Comparison of ENCODE assay signal across 19 mouse cellular contexts in genomic region chr1:183640568-183640967, GRCm38 (mm10).
DNase-seq lines count a peak whose midpoint lies in the region; ATAC-seq lines count a peak whose summit lies in the region.
"Had no signal": no experiment of that assay in that cellular context is flagged by ENCODE, and none has a peak within 500 bp of the region (broad histone marks: within the 10 kb centered on the region; RNA-seq: fewer than 3 reads in every experiment).

No protein-coding gene starts in this region.

- H3K9ac ChIP-seq in hindbrain, embryonic 15.5 days: no peak overlapping the region
- no peak overlapping the region for H3K9ac ChIP-seq in hindbrain, embryonic 11.5 days (ENCODE audit: low read depth, low read length)
- H3K9ac ChIP-seq in neural tube, embryonic 13.5 days: no peak overlapping the region
- H3K9ac ChIP-seq: kidney, embryonic 15.5 days had no signal

- no peaks in the 10 kb centered on the region for H3K27me3 ChIP-seq in hindbrain, embryonic 15.5 days
- H3K27me3 ChIP-seq in hindbrain, embryonic 11.5 days (ENCODE audit: control insufficient read depth, insufficient read depth, low read length): 0 out of 2 replicates have a peak, but pooled peaks cover 2% of the 10 kb centered on the region
- no peaks in the 10 kb centered on the region for H3K27me3 ChIP-seq in neural tube, embryonic 13.5 days
- H3K27me3 ChIP-seq: kidney, embryonic 15.5 days had no signal

- H3K9me3 ChIP-seq in hindbrain, embryonic 15.5 days: no peaks in the 10 kb centered on the region
- H3K9me3 ChIP-seq in hindbrain, embryonic 11.5 days (ENCODE audit: control insufficient read depth, low read length): no peaks in the 10 kb centered on the region
- H3K9me3 ChIP-seq in neural tube, embryonic 13.5 days: no peaks in the 10 kb centered on the region
- H3K9me3 ChIP-seq: heart, embryonic 10.5 days; kidney, embryonic 15.5 days had no signal

- no peak overlapping the region for H3K4me3 ChIP-seq in hindbrain, embryonic 15.5 days
- H3K4me3 ChIP-seq in hindbrain, embryonic 11.5 days (ENCODE audit: low read depth, low read length): no peak overlapping the region
- H3K4me3 ChIP-seq in neural tube, embryonic 13.5 days: no peak overlapping the region
- H3K4me3 ChIP-seq: heart, embryonic 10.5 days; kidney, embryonic 15.5 days; layer of hippocampus, adult 2 months had no signal

- no peaks in the 10 kb centered on the region for H3K4me1 ChIP-seq in hindbrain, embryonic 15.5 days (replicated peaks)
- H3K4me1 ChIP-seq in hindbrain, embryonic 11.5 days (replicated peaks; ENCODE audit: control insufficient read depth, insufficient read depth, low read length): no peaks in the 10 kb centered on the region
- peaks cover 7% of the 10 kb centered on the region; the same call in 1 of the 2 replicates for H3K4me1 ChIP-seq in neural tube, embryonic 13.5 days (replicated peaks)
- H3K4me1 ChIP-seq: heart, embryonic 10.5 days had no signal

- 34% methylated on average over 8 of the region's 8 CpGs for WGBS in hindbrain, embryonic 15.5 days
- 75% methylated on average over 8 of the region's 8 CpGs for WGBS in hindbrain, embryonic 11.5 days
- WGBS in neural tube, embryonic 13.5 days: 63% methylated on average over 8 of the region's 8 CpGs

- DNase-seq in adrenal gland, adult 2 months: peak; percentile 39
- no peak for DNase-seq in adrenal gland, postnatal 10 days
- DNase-seq in hindbrain, embryonic 11.5 days (ENCODE audit: low spot score): no peak
- DNase-seq in neural tube, embryonic 10.5 days (ENCODE audit: extremely low spot score, low spot score): no peak
- DNase-seq in lung, postnatal 4 days: peak; percentile 42 to 74
- DNase-seq in layer of hippocampus, adult 11-12 months (ENCODE audit: low spot score): no peak
- DNase-seq: cerebellum, adult 18-20 months; gastrocnemius, postnatal 10 days; heart, postnatal 14 days; left cerebral cortex, postnatal 4 days; right cerebral cortex, adult 18-20 months; spleen, adult 18-20 months; thymus, adult 18-20 months had no signal

- no peak overlapping the region for H3K4me2 ChIP-seq in hindbrain, embryonic 15.5 days
- H3K4me2 ChIP-seq in hindbrain, embryonic 11.5 days (replicated peaks; ENCODE audit: low read depth, low read length): no peak overlapping the region
- no peak overlapping the region for H3K4me2 ChIP-seq in neural tube, embryonic 13.5 days
- H3K4me2 ChIP-seq: kidney, embryonic 15.5 days had no signal

- no peaks in the 10 kb centered on the region for H3K36me3 ChIP-seq in hindbrain, embryonic 15.5 days
- no peaks in the 10 kb centered on the region for H3K36me3 ChIP-seq in hindbrain, embryonic 11.5 days (ENCODE audit: control insufficient read depth, insufficient read depth, low read length)
- H3K36me3 ChIP-seq in neural tube, embryonic 13.5 days: no peaks in the 10 kb centered on the region
- H3K36me3 ChIP-seq: heart, embryonic 10.5 days; kidney, embryonic 15.5 days had no signal

- 0 out of 2 replicates have a peak, but pooled peaks have one; percentile 42 for ATAC-seq in hindbrain, embryonic 15.5 days (ENCODE audit: low FRiP score, low read depth)
- no peak for ATAC-seq in hindbrain, embryonic 11.5 days (ENCODE audit: low FRiP score)
- ATAC-seq in neural tube, embryonic 13.5 days (ENCODE audit: low read depth): no peak

- no peak overlapping the region for H3K27ac ChIP-seq in hindbrain, embryonic 15.5 days (replicated peaks)
- no peak overlapping the region for H3K27ac ChIP-seq in hindbrain, embryonic 11.5 days (ENCODE audit: low read depth, low read length)
- 0 out of 2 replicates have a peak overlapping the region, but pooled peaks have one; percentile 43 for H3K27ac ChIP-seq in neural tube, embryonic 13.5 days (replicated peaks)
- H3K27ac ChIP-seq: heart, embryonic 10.5 days; kidney, embryonic 15.5 days; layer of hippocampus, adult 2 months; macrophage had no signal

Comparison
In these comparisons a context has a peak if more than half of its experiments do, and no peak if none do; other contexts are left out.
1. DNase-seq: peak in adrenal gland, adult 2 months (single experiment) and lung, postnatal 4 days (2 of 2); none in adrenal gland, postnatal 10 days (single experiment), hindbrain, embryonic 11.5 days (single experiment), neural tube, embryonic 10.5 days (single experiment) and layer of hippocampus, adult 11-12 months (single experiment).